Mouse (Mus musculus): ENCODE measurements around the gene Trim41.

GRCm38 (mm10) chr11:48808737-48809433 lies 8.3 kb downstream of the Trim41 start:
- TF ChIP-seq POLR2A (IDR thresholded peaks at IDR 0.05; ENCODE audit: control insufficient read depth, low read depth, low read length) (no peak), CTCF (IDR thresholded peaks at IDR 0.05; ENCODE audit: control insufficient read depth, insufficient read depth, insufficient replicate concordance, low read depth, low read length) (no peak)
